Mouse (Mus musculus): ENCODE measurements around the gene Plcd1. TPM values are rescaled to one million over a fixed set of nuclear protein-coding genes. Genes with fewer than 3 reads are reported as not detected.
A peak's percentile ranks its signal among the peaks of the same experiment; 100 is the strongest.

The Plcd1 gene
- polyA plus RNA-seq, 1 experiment from 2014 or later = 4.9 TPM

DNA sequence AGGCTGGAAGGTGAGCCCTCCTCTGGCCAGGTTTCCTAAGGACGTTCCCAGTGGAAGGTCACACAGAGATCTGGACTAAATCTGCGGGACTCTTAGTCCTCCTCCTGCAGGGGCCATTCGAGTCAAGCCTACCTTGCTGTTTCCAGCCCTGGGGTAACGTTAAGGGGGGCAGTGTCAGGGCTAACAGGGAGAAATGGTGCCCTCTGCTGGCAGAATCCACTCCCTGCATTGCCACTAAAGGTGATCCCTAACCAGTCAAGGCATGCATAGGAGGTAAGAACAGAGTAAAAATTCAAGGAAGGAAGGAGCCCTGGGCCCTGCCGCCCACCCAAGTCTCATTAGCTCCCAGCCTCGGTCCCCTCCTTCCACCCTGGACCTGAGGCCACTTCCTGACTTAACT, 25.7 kb downstream of the Plcd1 start:
- no peaks in the 10 kb centered on the region for H3K9me3 ChIP-seq (ENCODE audit: control insufficient read depth, low read length)
- no peaks in the 10 kb centered on the region for H3K27me3 ChIP-seq (replicated peaks; ENCODE audit: control insufficient read depth, insufficient read depth, low read length)
- H3K36me3 ChIP-seq (ENCODE audit: control insufficient read depth, insufficient read depth, low read length) = no peaks in the 10 kb centered on the region
- 8% methylated on average over 6 of the region's 6 CpGs for WGBS
- no peak overlapping the region for H3K9ac ChIP-seq (ENCODE audit: low read depth, low read length)
- no peak overlapping the region for H3K4me2 ChIP-seq
- no peak overlapping the region for H3K27ac ChIP-seq (ENCODE audit: low read depth, low read length)
- no peak overlapping the region for H3K4me3 ChIP-seq (ENCODE audit: low read depth, low read length)
- DNase-seq (ENCODE audit: low spot score) = peak; percentile 61
- ATAC-seq (replicated peaks; ENCODE audit: low FRiP score) = no peak; the same call in 1 of the 2 replicates
- H3K4me1 ChIP-seq (replicated peaks; ENCODE audit: control insufficient read depth, insufficient read depth, low read length) = no peaks in the 10 kb centered on the region

DNA sequence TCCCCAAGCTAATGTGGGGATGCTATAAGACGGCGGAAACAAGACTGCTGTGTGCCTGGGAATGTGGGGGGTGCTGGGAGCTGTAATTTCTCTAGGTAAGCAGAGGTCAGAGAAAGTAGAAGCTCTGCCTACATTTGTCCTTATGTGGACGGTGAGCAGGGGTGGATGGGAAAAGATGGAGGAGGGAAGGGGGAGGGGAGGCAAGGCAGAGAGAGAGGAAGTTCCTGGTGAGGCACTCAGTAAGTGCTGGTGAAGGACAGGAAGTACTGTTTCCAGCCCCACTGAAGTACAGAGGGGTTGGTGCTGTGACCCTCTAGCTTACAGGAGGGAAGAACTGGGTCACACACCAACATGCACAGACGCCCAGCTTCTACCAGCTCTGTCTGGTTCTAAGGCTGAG, 29.0 kb downstream of the Plcd1 start:
- WGBS = 50% methylated on average over 4 of the region's 4 CpGs
- H3K36me3 ChIP-seq (ENCODE audit: control insufficient read depth, insufficient read depth, low read length) = no peaks in the 10 kb centered on the region
- H3K9me3 ChIP-seq (ENCODE audit: control insufficient read depth, low read length) = no peaks in the 10 kb centered on the region
- no peak overlapping the region for H3K27ac ChIP-seq (ENCODE audit: low read depth, low read length)
- DNase-seq (ENCODE audit: low spot score) (no peak), ATAC-seq (replicated peaks; ENCODE audit: low FRiP score) (no peak)
- no peak overlapping the region for H3K4me3 ChIP-seq (ENCODE audit: low read depth, low read length)
- H3K27me3 ChIP-seq (replicated peaks; ENCODE audit: control insufficient read depth, insufficient read depth, low read length) = no peaks in the 10 kb centered on the region
- no peaks in the 10 kb centered on the region for H3K4me1 ChIP-seq (replicated peaks; ENCODE audit: control insufficient read depth, insufficient read depth, low read length)
- H3K4me2 ChIP-seq = no peak overlapping the region
- H3K9ac ChIP-seq (ENCODE audit: low read depth, low read length) = no peak overlapping the region

DNA sequence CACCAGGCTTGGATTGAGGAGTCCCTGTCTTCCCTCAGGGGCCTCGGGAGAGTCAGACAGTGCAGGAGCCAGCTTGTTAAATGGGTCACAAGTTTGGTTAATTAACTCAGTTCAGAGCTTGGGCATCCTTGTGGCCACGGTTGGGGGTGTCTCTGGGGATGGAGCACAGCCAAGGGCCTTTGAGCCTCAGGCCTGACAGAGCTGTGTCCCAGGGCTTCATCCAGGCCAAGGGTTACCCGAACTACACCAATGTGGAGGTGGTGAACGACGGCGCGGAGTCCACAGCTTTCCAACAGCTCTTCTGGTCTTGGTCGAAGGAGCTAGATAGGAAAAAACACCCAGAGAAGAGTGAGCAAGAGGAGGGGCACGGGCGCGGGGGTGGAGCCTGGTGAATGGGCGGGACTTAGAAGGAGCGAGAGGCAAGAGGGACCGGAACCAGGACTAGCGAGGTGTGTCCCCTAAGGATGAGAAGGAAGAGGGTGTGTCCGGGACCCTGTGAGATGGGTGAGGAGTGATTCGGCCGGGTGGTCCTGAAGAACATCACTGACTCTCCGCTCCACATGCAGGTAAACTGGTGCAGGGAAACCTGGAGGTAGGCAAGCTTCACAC, 30.2 kb downstream of the Plcd1 start:
- Histone ChIP-seq H3K36me3 (ENCODE audit: control insufficient read depth, insufficient read depth, low read length) (no peaks in the 10 kb centered on the region), H3K4me3 (ENCODE audit: low read depth, low read length) (no peak overlapping the region), H3K9ac (ENCODE audit: low read depth, low read length) (no peak overlapping the region), H3K27ac (ENCODE audit: low read depth, low read length) (no peak overlapping the region), H3K4me1 (replicated peaks; ENCODE audit: control insufficient read depth, insufficient read depth, low read length) (no peaks in the 10 kb centered on the region), H3K9me3 (ENCODE audit: control insufficient read depth, low read length) (no peaks in the 10 kb centered on the region), H3K4me2 (peak overlapping the region; percentile 13), H3K27me3 (replicated peaks; ENCODE audit: control insufficient read depth, insufficient read depth, low read length) (no peaks in the 10 kb centered on the region)
- WGBS = 30% methylated on average over 19 of the region's 19 CpGs
- DNase-seq (ENCODE audit: low spot score) = peak; percentile 46
- peak; percentile 56 for ATAC-seq (replicated peaks; ENCODE audit: low FRiP score)

DNA sequence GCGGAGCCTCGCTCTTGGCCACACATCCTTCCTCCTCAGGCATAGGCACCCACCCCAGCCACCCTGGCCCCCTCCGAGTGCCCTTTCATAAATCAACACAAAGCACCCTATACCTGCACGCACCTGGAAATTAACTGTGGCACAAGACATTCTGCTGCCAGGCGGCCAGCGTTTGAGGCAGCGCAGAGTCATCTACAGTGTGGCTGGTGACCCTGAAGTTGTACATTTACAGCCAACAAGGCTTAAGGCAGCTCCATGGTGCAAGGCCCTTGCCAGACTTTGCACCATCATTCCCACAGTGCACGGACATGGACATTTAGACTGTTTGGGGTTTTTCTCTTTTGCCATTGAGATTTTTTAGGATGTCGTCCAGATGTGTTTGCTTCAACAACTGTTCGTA, 32.6 kb downstream of the Plcd1 start:
- Histone ChIP-seq H3K4me1 (replicated peaks; ENCODE audit: control insufficient read depth, insufficient read depth, low read length) (no peaks in the 10 kb centered on the region), H3K9me3 (ENCODE audit: control insufficient read depth, low read length) (no peaks in the 10 kb centered on the region), H3K36me3 (ENCODE audit: control insufficient read depth, insufficient read depth, low read length) (no peaks in the 10 kb centered on the region), H3K4me3 (ENCODE audit: low read depth, low read length) (no peak overlapping the region), H3K4me2 (no peak overlapping the region), H3K9ac (ENCODE audit: low read depth, low read length) (no peak overlapping the region), H3K27ac (ENCODE audit: low read depth, low read length) (no peak overlapping the region), H3K27me3 (replicated peaks; ENCODE audit: control insufficient read depth, insufficient read depth, low read length) (no peaks in the 10 kb centered on the region)
- 87% methylated on average over 10 of the region's 10 CpGs for whole genome bisulfite sequencing
- DNase-seq (ENCODE audit: low spot score) (no peak), ATAC-seq (replicated peaks; ENCODE audit: low FRiP score) (no peak)

GRCm38 (mm10) chr9:119058245-119058644, 35.1 kb downstream of the Plcd1 start:
- Histone ChIP-seq H3K4me2 (no peak overlapping the region), H3K27ac (ENCODE audit: low read depth, low read length) (no peak overlapping the region), H3K4me1 (replicated peaks; ENCODE audit: control insufficient read depth, insufficient read depth, low read length) (0 out of 2 replicates have a peak, but pooled peaks cover 3% of the 10 kb centered on the region), H3K4me3 (ENCODE audit: low read depth, low read length) (no peak overlapping the region), H3K9me3 (ENCODE audit: control insufficient read depth, low read length) (no peaks in the 10 kb centered on the region), H3K36me3 (ENCODE audit: control insufficient read depth, insufficient read depth, low read length) (no peaks in the 10 kb centered on the region), H3K27me3 (replicated peaks; ENCODE audit: control insufficient read depth, insufficient read depth, low read length) (peaks cover 5% of the 10 kb centered on the region), H3K9ac (ENCODE audit: low read depth, low read length) (no peak overlapping the region)
- 78% methylated on average over 7 of the region's 7 CpGs for WGBS
- DNase-seq (ENCODE audit: low spot score) (no peak), ATAC-seq (replicated peaks; ENCODE audit: low FRiP score) (no peak)

GRCm38 (mm10) chr9:119055336-119055735, 38.0 kb downstream of the Plcd1 start:
- no peak overlapping the region for H3K4me2 ChIP-seq
- 0 out of 2 replicates have a peak, but pooled peaks cover 8% of the 10 kb centered on the region for H3K4me1 ChIP-seq (replicated peaks; ENCODE audit: control insufficient read depth, insufficient read depth, low read length)
- H3K27ac ChIP-seq (ENCODE audit: low read depth, low read length) = no peak overlapping the region
- no peaks in the 10 kb centered on the region for H3K9me3 ChIP-seq (ENCODE audit: control insufficient read depth, low read length)
- WGBS = 74% methylated on average over 4 of the region's 4 CpGs
- H3K27me3 ChIP-seq (replicated peaks; ENCODE audit: control insufficient read depth, insufficient read depth, low read length) = peaks cover 7% of the 10 kb centered on the region
- no peak for DNase-seq (ENCODE audit: low spot score)
- ATAC-seq (replicated peaks; ENCODE audit: low FRiP score) = no peak
- no peaks in the 10 kb centered on the region for H3K36me3 ChIP-seq (ENCODE audit: control insufficient read depth, insufficient read depth, low read length)
- no peak overlapping the region for H3K4me3 ChIP-seq (ENCODE audit: low read depth, low read length)
- no peak overlapping the region for H3K9ac ChIP-seq (ENCODE audit: low read depth, low read length)

DNA sequence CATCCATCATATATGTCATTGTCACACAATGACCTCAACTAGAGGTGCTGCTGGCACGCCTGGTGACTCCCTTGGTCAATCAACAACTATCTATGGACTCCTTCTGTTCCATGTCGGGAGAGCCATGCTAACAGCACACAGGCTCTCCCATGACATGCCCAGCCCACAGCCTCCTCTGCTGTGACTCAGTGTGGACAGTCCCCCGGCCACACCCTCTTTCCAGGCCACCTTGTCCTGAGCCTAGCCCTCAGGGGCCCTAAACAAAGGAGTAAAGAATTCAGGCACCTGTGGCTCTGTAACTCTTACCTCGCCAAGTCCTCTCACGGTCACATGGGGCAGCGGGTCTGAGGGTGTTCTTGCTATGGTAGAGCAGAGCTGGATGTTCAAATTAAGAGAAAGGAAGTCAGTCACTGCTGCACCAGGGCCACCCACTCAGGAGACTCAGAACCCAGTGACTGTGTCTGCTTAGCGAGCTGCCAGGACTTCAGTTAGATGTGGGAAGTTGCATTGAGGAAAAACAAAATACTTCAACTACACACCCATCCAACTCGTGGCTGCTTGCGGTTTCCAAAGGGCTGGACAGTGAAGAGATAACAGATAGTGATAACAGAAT, 39.2 kb downstream of the Plcd1 start:
- no peaks in the 10 kb centered on the region for H3K9me3 ChIP-seq (ENCODE audit: control insufficient read depth, low read length)
- no peak for ATAC-seq (replicated peaks; ENCODE audit: low FRiP score)
- no peak overlapping the region for H3K4me3 ChIP-seq (ENCODE audit: low read depth, low read length)
- no peak overlapping the region for H3K4me2 ChIP-seq
- no peak for DNase-seq (ENCODE audit: low spot score)
- H3K4me1 ChIP-seq (replicated peaks; ENCODE audit: control insufficient read depth, insufficient read depth, low read length) = peaks cover 11% of the 10 kb centered on the region
- WGBS = 60% methylated on average over 9 of the region's 9 CpGs
- H3K36me3 ChIP-seq (ENCODE audit: control insufficient read depth, insufficient read depth, low read length) = no peaks in the 10 kb centered on the region
- no peak overlapping the region for H3K9ac ChIP-seq (ENCODE audit: low read depth, low read length)
- no peak overlapping the region for H3K27ac ChIP-seq (ENCODE audit: low read depth, low read length)
- peaks cover 7% of the 10 kb centered on the region for H3K27me3 ChIP-seq (replicated peaks; ENCODE audit: control insufficient read depth, insufficient read depth, low read length)

GRCm38 (mm10) chr9:119052154-119052944, 41.0 kb downstream of the Plcd1 start, which contains the start of gene Vill:
TSS of gene Vill (plus strand) at chr9:119052778.
- H3K4me1 ChIP-seq (replicated peaks; ENCODE audit: control insufficient read depth, insufficient read depth, low read length) = peaks cover 20% of the 10 kb centered on the region
- WGBS = 22% methylated on average over 22 of the region's 22 CpGs
- H3K4me3 ChIP-seq (ENCODE audit: low read depth, low read length) = peak within 1 kb of the TSS; percentile 28
- H3K36me3 ChIP-seq (ENCODE audit: control insufficient read depth, insufficient read depth, low read length) = no peaks in the 10 kb centered on the region
- no peak within 1 kb of the TSS for H3K9ac ChIP-seq (ENCODE audit: low read depth, low read length)
- H3K27ac ChIP-seq (ENCODE audit: low read depth, low read length) = no peak within 1 kb of the TSS
- H3K9me3 ChIP-seq (ENCODE audit: control insufficient read depth, low read length) = no peaks in the 10 kb centered on the region
- peak; percentile 64 for ATAC-seq (replicated peaks; ENCODE audit: low FRiP score)
- peak within 1 kb of the TSS; percentile 54 for H3K4me2 ChIP-seq
- DNase-seq (ENCODE audit: low spot score) = no peak
- H3K27me3 ChIP-seq (replicated peaks; ENCODE audit: control insufficient read depth, insufficient read depth, low read length) = peaks cover 7% of the 10 kb centered on the region

Data from liver, embryonic 11.5 days (tissue).